Mouse (Mus musculus) heart, embryonic 14.5 days (tissue): ENCODE data around the gene Gdpd3. TPM values are rescaled to one million over a fixed set of nuclear protein-coding genes. Genes with fewer than 3 reads are reported as not detected.
"Not testable (repeated sequence)": the region's sequence is repeated elsewhere in the genome, so short reads cannot be mapped to it uniquely, and the experiment has no call there.

Source experiments
- ATAC-seq: fragments of 200-750 bp; cut with Nextera tagmentation; 2 replicates; pipeline ENCODE4 v1.8.0; 2017; ENCODE audit warnings: low read depth, moderate TSS enrichment; ENCODE audit not compliant: insufficient number of reproducible peaks, insufficient read depth, low FRiP score
- H3K27ac ChIP-seq, 2 experiments: fragments of 200-500 bp in 1 of 2; fragments of 300-500 bp in 1 of 2; sonication (generic) in 1 of 2; replicated peaks in 1 of 2; 2 replicates each; pipeline ENCODE4 v1.5.1; 2012 to 2014; ENCODE audit warnings: low read depth in 2 of 2, low read length in 2 of 2, control low read depth in 1 of 2, mild to moderate bottlenecking in 1 of 2, mixed read lengths in 1 of 2; ENCODE audit not compliant: control insufficient read depth in 1 of 2, insufficient read depth in 1 of 2
- H3K27me3 ChIP-seq: fragments of 300-500 bp; sonication (generic); 2 replicates; pipeline ENCODE4 v1.6.1; 2014; ENCODE audit warnings: mild to moderate bottlenecking, low read length, control low read depth; ENCODE audit not compliant: control insufficient read depth, insufficient read depth
- H3K36me3 ChIP-seq: fragments of 300-500 bp; sonication (generic); 2 replicates; pipeline ENCODE4 v1.6.1; 2014; ENCODE audit warnings: mild to moderate bottlenecking, control low read depth, low read length, mixed read lengths; ENCODE audit not compliant: control insufficient read depth, insufficient read depth
- H3K4me1 ChIP-seq, 2 experiments: fragments of 200-500 bp in 1 of 2; fragments of 300-500 bp in 1 of 2; sonication (generic) in 1 of 2; 2 replicates each; pipeline ENCODE4 v1.6.1; 2012 to 2014; ENCODE audit warnings: low read length in 2 of 2, control low read depth in 1 of 2, mixed read lengths in 1 of 2; ENCODE audit not compliant: control insufficient read depth in 2 of 2, insufficient read depth in 2 of 2
- H3K4me2 ChIP-seq: fragments of 300-500 bp; sonication (generic); 2 replicates; pipeline ENCODE4 v1.6.1; 2014; ENCODE audit warnings: mild to moderate bottlenecking, low read length
- H3K4me3 ChIP-seq, 2 experiments: fragments of 200-500 bp in 1 of 2; fragments of 300-500 bp in 1 of 2; sonication (generic) in 1 of 2; 2 replicates each; pipeline ENCODE4 v1.5.1; 2012 to 2014; ENCODE audit warnings: low read length in 2 of 2, mild to moderate bottlenecking in 2 of 2, control low read depth in 1 of 2, low read depth in 1 of 2, moderate library complexity in 1 of 2; ENCODE audit not compliant: control insufficient read depth in 1 of 2, insufficient read depth in 1 of 2
- H3K9ac ChIP-seq: fragments of 300-500 bp; sonication (generic); 2 replicates; pipeline ENCODE4 v1.6.1; 2014; ENCODE audit warnings: mild to moderate bottlenecking, low read length
- H3K9me3 ChIP-seq: fragments of 300-500 bp; sonication (generic); 2 replicates; pipeline ENCODE4 v1.6.1; 2016; ENCODE audit warnings: low read length, control low read depth; ENCODE audit not compliant: control insufficient read depth
- WGBS: fragments of 180-500 bp; shearing (Covaris S2); extraction: QIAGEN DNeasy Blood & Tissue Kit; methylation state at CpG from one replicate; pipeline ENCODE4 v1.1.7; 2014; 5-methylcytosine and 5-hydroxymethylcytosine counted together
- polyA plus RNA-seq: library from polyadenylated mRNA; unstranded; fragments of >200 nt; fragmentation: Nextera tagmentation; extraction: Ambion mirVana; gene quantifications from 2 replicates; pipeline ENCODE4 v1.2.1, GENCODE M21; 2014

The Gdpd3 gene
- 0.67 and 2.7 TPM in 2 replicates for polyA plus RNA-seq

DNA sequence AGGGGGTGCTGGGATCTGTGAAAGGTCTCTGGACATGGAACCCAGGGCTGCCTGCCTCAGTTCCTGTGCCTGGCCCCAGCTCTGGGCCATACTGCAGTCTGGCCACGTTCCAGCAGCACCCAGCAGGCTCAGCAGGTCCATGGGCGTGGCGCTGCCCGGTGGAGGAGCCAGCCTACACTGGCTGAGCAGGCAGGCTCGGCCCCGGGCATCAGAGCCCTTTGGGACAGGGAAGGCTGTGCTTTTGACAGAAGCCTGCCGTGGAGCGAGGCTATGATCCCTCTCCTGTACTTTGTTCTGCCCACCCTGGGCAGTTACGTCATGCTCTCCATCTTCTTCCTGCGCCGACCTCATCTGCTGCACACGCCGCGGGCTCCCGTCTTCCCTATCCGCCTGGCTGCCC lies at the start of gene Gdpd3:
Gene Gdpd3 (plus strand): TSS at position 134 of the 400 bp plus-strand sequence.
- Histone ChIP-seq H3K36me3 (peaks cover 93% of the 10 kb centered on the region), H3K27ac (no peak within 1 kb of the TSS), H3K27me3 (no peaks in the 10 kb centered on the region), H3K4me3 (no peak within 1 kb of the TSS), H3K4me1 (peaks cover 11 to 20% of the 10 kb centered on the region in 2 experiments), H3K4me2 (no peak within 1 kb of the TSS), H3K9ac (no peak within 1 kb of the TSS), H3K9me3 (no peaks in the 10 kb centered on the region)
- WGBS = 93% methylated on average over 16 of the region's 16 CpGs
- no peak for ATAC-seq

DNA sequence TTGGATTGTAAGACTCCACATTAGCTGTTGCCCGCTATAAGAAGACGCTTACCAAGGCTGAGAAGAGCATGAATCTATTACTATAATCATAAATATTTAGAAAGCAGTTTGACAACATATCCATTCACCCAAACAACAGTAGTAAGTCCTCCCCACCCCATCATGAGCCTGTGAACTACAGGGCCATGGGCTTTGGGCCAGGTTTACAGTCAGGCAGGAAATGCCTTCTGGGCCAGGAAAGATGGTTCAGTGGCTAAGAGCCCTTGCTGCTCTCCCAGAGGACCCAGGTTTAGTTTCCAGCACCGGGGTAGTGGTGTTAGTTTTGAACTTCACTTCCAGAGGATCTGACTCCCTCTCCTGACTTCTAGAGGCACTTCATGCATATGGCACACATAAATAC lies 48.6 kb upstream of the Gdpd3 start:
- Histone ChIP-seq H3K4me2 (no peak overlapping the region), H3K9me3 (0 out of 2 replicates have a peak, but pooled peaks cover 3% of the 10 kb centered on the region), H3K4me3 (no peak overlapping the region), H3K27ac (no peak overlapping the region), H3K9ac (no peak overlapping the region), H3K4me1 (no peaks in the 10 kb centered on the region), H3K36me3 (no peaks in the 10 kb centered on the region), H3K27me3 (no peaks in the 10 kb centered on the region)
- ATAC-seq = no peak
- WGBS = 91% methylated on average over 3 of the region's 3 CpGs

DNA sequence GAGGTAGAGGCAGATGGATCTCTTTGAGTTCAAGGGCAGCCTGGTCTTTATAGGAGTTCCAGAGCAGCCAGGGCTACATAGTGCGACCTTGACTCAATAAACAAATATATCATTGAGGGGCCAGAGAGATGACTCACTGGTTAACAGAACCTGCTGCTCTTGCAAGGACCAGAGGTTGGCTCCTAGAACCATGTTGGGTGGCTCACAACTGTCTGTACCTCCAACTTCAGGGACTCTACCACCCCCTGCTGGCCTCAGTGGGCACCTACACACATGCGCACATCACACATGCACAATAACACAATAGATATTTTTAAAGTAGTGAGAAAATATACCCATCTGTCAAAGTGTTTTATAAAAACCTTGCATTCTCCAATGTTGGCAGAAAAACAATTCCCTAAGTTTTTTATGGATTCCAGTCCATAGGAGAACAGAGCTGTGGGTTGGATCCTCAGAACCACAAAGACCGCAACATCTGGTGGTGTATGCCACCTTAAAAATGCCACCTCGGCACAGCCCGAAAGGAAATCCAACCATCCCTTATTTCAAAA lies 47.3 kb upstream of the Gdpd3 start:
- 0 out of 2 replicates have a peak, but pooled peaks cover 3% of the 10 kb centered on the region for H3K9me3 ChIP-seq
- H3K9ac ChIP-seq = no peak overlapping the region
- 92% methylated on average over 5 of the region's 5 CpGs for WGBS
- no peaks in the 10 kb centered on the region for H3K36me3 ChIP-seq
- no peaks in the 10 kb centered on the region for H3K27me3 ChIP-seq
- ATAC-seq = no peak
- no peak overlapping the region for H3K4me2 ChIP-seq
- H3K27ac ChIP-seq = no peak overlapping the region
- H3K4me1 ChIP-seq = no peaks in the 10 kb centered on the region
- H3K4me3 ChIP-seq = no peak overlapping the region

DNA sequence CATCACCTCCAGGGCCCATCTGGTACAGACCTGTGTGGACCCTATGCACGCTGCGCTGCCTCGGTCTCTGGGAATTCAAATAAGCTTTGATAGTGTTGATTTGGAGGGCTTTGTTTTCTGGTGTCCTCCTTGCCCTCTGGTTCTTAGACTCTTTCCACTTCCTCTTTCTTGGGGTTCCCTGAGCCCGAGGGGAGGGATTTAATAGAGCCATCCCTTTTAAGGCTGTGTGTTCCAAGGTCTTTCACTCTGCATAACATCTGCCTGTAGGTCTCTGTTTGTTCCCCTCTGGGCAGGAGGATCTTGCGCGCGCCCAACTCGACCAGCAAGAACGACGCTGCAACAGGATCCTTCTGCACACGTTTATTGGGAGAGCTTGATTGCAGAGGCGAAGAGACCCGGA lies 44.5 kb upstream of the Gdpd3 start:
- H3K27me3 ChIP-seq = no peaks in the 10 kb centered on the region
- H3K27ac ChIP-seq = no peak overlapping the region
- 0 out of 2 replicates have a peak, but pooled peaks cover 3% of the 10 kb centered on the region for H3K9me3 ChIP-seq
- H3K4me3 ChIP-seq = no peak overlapping the region
- H3K4me2 ChIP-seq = no peak overlapping the region
- WGBS = 90% methylated on average over 13 of the region's 13 CpGs
- no peak for ATAC-seq
- H3K4me1 ChIP-seq = no peaks in the 10 kb centered on the region
- no peaks in the 10 kb centered on the region for H3K36me3 ChIP-seq
- no peak overlapping the region for H3K9ac ChIP-seq

DNA sequence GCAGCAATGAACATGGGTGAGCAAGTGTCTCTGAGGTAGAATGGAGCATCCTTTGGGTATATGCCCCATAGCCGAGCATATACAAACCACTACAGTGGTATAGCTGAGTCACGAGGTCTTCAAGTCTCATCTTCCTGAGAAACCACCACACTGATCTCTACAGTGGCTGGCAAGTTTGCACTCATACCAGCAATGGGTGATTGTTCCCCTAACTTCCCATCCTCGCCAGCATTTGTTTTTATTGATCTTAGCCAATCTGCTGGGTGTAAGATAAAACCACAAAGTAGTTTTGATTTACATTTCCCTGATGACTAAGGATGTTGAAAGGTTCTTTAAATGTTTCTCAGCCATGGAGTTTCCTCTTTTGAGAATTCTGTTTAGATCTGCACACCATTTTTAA lies 41.1 kb upstream of the Gdpd3 start:
- ATAC-seq = no peak
- Histone ChIP-seq H3K36me3 (no peaks in the 10 kb centered on the region), H3K4me2 (no peak overlapping the region), H3K27me3 (no peaks in the 10 kb centered on the region), H3K4me1 (no peaks in the 10 kb centered on the region), H3K9me3 (no peaks in the 10 kb centered on the region), H3K4me3 (no peak overlapping the region), H3K27ac (no peak overlapping the region), H3K9ac (no peak overlapping the region)
- 54% methylated on average over 3 of the region's 3 CpGs for WGBS

DNA sequence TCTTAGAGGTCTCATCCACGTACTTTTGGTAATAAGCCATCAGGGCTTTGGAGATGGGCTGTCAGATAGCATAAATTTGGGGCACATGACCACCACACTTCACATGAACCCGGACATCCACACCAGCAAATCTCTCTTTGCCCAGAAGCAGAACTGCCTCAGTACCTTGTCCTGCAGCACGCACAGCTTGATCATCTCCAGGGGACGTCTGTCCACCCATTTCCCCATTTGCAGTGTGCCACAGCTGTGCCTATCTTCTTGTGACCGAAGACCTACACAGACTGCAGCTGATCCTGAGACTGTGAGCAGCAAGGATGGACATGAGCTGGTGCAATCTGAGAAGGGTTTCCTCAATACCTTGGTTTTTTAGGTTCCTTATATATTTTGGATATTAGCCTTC lies 40.5 kb upstream of the Gdpd3 start:
- 72% methylated on average over 5 of the region's 5 CpGs for WGBS
- Histone ChIP-seq H3K9ac (no peak overlapping the region), H3K36me3 (no peaks in the 10 kb centered on the region), H3K4me2 (no peak overlapping the region), H3K27ac (no peak overlapping the region), H3K4me1 (no peaks in the 10 kb centered on the region), H3K27me3 (no peaks in the 10 kb centered on the region), H3K4me3 (no peak overlapping the region), H3K9me3 (no peaks in the 10 kb centered on the region)
- ATAC-seq = no peak

DNA sequence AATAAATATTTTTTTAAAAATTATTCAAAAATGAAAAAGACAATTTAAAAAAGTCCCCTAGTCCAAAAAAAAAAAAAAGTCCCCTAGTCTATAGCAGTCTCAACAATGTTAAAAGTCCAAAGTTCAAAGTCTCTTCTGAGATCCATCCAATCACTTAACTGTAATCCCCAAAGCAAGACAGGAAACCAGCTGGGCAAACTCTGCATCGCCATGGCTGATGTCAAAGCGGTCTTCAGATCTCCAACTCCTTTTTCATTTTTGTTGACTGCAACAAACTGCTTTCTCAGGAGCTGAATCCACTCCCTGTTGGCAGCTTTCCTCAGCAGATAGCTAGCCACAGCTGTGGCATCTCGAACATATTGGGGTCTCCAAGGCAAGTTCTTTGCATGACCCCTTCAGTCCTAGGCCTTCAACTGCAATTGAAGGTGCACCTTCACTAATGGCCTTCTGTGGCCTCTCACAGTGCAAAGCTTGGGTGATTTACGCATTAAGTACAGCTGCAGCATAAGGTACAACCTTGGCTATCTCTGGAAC lies 35.8 kb upstream of the Gdpd3 start:
- not testable (repeated sequence) for ATAC-seq, H3K9ac ChIP-seq, H3K27me3 ChIP-seq

DNA sequence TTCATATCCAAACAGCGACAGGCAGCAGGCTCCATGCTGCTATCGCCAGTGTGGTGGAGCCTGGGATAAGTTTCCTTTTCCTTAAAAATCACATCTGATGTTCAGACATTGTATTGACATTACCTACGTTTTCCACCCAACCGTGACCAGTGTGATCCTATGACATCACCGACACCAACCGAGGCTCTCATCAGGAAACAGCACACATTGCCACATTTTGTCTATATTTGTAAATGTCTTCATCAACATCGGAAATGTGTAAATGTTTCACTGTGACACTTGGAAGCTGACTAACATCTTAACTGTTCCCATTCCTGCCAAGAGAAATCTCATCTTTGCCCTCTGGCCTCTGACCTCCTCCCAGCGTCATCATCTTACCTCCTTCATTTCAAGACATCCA lies 30.0 kb upstream of the Gdpd3 start:
- WGBS = 80% methylated on average over 8 of the region's 8 CpGs
- H3K27ac ChIP-seq = no peak overlapping the region

More for the DNA sequence above, 35.8 kb upstream of the Gdpd3 start:
- H3K4me2 ChIP-seq, H3K4me3 ChIP-seq, H3K27ac ChIP-seq, H3K9me3 ChIP-seq, H3K36me3 ChIP-seq, H3K4me1 ChIP-seq: not testable (repeated sequence)
- 80% methylated on average over 4 of the region's 4 CpGs for WGBS

More for the DNA sequence above, 30.0 kb upstream of the Gdpd3 start:
- no peaks in the 10 kb centered on the region for H3K36me3 ChIP-seq
- no peak overlapping the region for H3K4me3 ChIP-seq
- peaks cover 4 to 5% of the 10 kb centered on the region in 2 experiments; a peak in 1 of 4 replicates for H3K4me1 ChIP-seq
- ATAC-seq = no peak
- H3K27me3 ChIP-seq = no peaks in the 10 kb centered on the region
- no peak overlapping the region for H3K4me2 ChIP-seq
- no peak overlapping the region for H3K9ac ChIP-seq
- no peaks in the 10 kb centered on the region for H3K9me3 ChIP-seq
